Mouse (Mus musculus): ENCODE results near the gene Tardbp. TPM values are rescaled to one million over a fixed set of nuclear protein-coding genes. Genes with fewer than 3 reads are reported as not detected.
A peak's percentile ranks its signal among the peaks of the same experiment; 100 is the strongest.

Tardbp gene
- polyA plus RNA-seq, 1 experiment from 2014 or later = 124 TPM

- 0% methylated on average over 24 of the region's 50 CpGs for WGBS
- Histone ChIP-seq H3K9ac (replicated peaks; ENCODE audit: low read depth) (peak within 1 kb of the TSS; percentile 56), H3K27me3 (replicated peaks; ENCODE audit: insufficient read depth, low read length) (no peaks in the 10 kb centered on the region), H3K27ac (ENCODE audit: low read length) (no peak within 1 kb of the TSS; the same call in 1 of the 2 replicates), H3K9me3 (ENCODE audit: low read length) (no peaks in the 10 kb centered on the region), H3K4me2 (replicated peaks; ENCODE audit: low read depth, low read length) (peak within 1 kb of the TSS; percentile 97), H3K36me3 (ENCODE audit: insufficient read depth, low read length) (0 out of 2 replicates have a peak, but pooled peaks cover 5% of the 10 kb centered on the region), H3K4me1 (ENCODE audit: insufficient read depth, low read depth, low read length) (peaks cover 6% of the 10 kb centered on the region; the same call in 1 of the 2 replicates), H3K4me3 (ENCODE audit: low read depth, low read length) (peak within 1 kb of the TSS; percentile 80)
- ATAC-seq (peak; percentile 100), DNase-seq (ENCODE audit: low spot score) (peak; percentile 99)
- TF ChIP-seq EP300 (IDR thresholded peaks at IDR 0.05) = no peak
- TF ChIP-seq CTCF (IDR thresholded peaks at IDR 0.05) = no peak
Observed at GRCm38 (mm10) chr4:148591171-148591630, 35.6 kb downstream of the Tardbp start, which contains the start of gene Srm. Gene Srm (plus strand): TSS chr4:148591503.

GRCm38 (mm10) chr4:148590421-148591170 lies 36.2 kb downstream of the Tardbp start:
- Histone ChIP-seq H3K4me1 (ENCODE audit: insufficient read depth, low read depth, low read length) (peaks cover 6% of the 10 kb centered on the region; the same call in 1 of the 2 replicates), H3K36me3 (ENCODE audit: insufficient read depth, low read length) (0 out of 2 replicates have a peak, but pooled peaks cover 5% of the 10 kb centered on the region), H3K9me3 (ENCODE audit: low read length) (no peaks in the 10 kb centered on the region), H3K4me3 (ENCODE audit: low read depth, low read length) (peak overlapping the region; percentile 80), H3K27me3 (replicated peaks; ENCODE audit: insufficient read depth, low read length) (no peaks in the 10 kb centered on the region), H3K4me2 (replicated peaks; ENCODE audit: low read depth, low read length) (peak overlapping the region; percentile 97), H3K9ac (replicated peaks; ENCODE audit: low read depth) (peak overlapping the region; percentile 29; the same call in 1 of the 2 replicates), H3K27ac (ENCODE audit: low read length) (no peak overlapping the region; the same call in 1 of the 2 replicates)
- peak; percentile 47 for DNase-seq (ENCODE audit: low spot score)
- 5% methylated on average over 18 of the region's 18 CpGs for WGBS
- no peak; the same call in 1 of the 2 replicates for ATAC-seq
- TF ChIP-seq CTCF (IDR thresholded peaks at IDR 0.05) (no peak), EP300 (IDR thresholded peaks at IDR 0.05) (no peak)

DNA sequence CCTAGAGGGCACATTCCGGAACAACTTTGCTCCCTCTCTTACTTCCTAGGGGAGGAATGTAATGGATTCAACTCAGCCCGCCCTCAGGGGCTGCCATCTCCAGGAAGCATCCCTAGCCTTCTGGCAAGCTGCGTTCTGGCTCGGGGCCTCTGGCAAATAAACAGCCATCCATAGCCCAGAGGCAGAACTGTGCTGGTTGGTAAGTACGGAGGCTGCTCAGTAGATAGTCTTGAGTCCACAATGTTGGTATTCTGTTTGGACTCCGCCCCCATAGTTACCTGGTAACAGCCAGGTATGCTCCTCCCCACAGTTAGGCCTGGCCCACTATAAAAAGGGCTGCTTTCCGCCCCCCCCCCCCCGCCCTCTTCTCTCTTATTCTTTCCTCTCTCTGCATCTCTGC lies 37.3 kb downstream of the Tardbp start:
- peaks cover 6% of the 10 kb centered on the region; the same call in 1 of the 2 replicates for H3K4me1 ChIP-seq (ENCODE audit: insufficient read depth, low read depth, low read length)
- H3K27ac ChIP-seq (ENCODE audit: low read length) = no peak overlapping the region
- no peaks in the 10 kb centered on the region for H3K27me3 ChIP-seq (replicated peaks; ENCODE audit: insufficient read depth, low read length)
- H3K4me3 ChIP-seq (ENCODE audit: low read depth, low read length) = no peak overlapping the region
- TF ChIP-seq CTCF (IDR thresholded peaks at IDR 0.05) (no peak), EP300 (IDR thresholded peaks at IDR 0.05) (no peak)
- no peak overlapping the region for H3K4me2 ChIP-seq (replicated peaks; ENCODE audit: low read depth, low read length)
- peak; percentile 20; the same call in 1 of the 2 replicates for ATAC-seq
- 0 out of 2 replicates have a peak, but pooled peaks cover 1% of the 10 kb centered on the region for H3K36me3 ChIP-seq (ENCODE audit: insufficient read depth, low read length)
- no peak overlapping the region for H3K9ac ChIP-seq (replicated peaks; ENCODE audit: low read depth)
- peak; percentile 78 for DNase-seq (ENCODE audit: low spot score)
- WGBS = 55% methylated on average over 7 of the region's 8 CpGs
- no peaks in the 10 kb centered on the region for H3K9me3 ChIP-seq (ENCODE audit: low read length)

- H3K27me3 ChIP-seq (replicated peaks; ENCODE audit: insufficient read depth, low read length) = no peaks in the 10 kb centered on the region
- no peaks in the 10 kb centered on the region for H3K9me3 ChIP-seq (ENCODE audit: low read length)
- WGBS = 57% methylated on average over 9 of the region's 9 CpGs
- no peak overlapping the region for H3K4me3 ChIP-seq (ENCODE audit: low read depth, low read length)
- H3K4me2 ChIP-seq (replicated peaks; ENCODE audit: low read depth, low read length) = no peak overlapping the region
- peaks cover 6% of the 10 kb centered on the region; the same call in 1 of the 2 replicates for H3K4me1 ChIP-seq (ENCODE audit: insufficient read depth, low read depth, low read length)
- H3K27ac ChIP-seq (ENCODE audit: low read length) = no peak overlapping the region
- H3K9ac ChIP-seq (replicated peaks; ENCODE audit: low read depth) = no peak overlapping the region
- TF ChIP-seq CTCF (IDR thresholded peaks at IDR 0.05) (no peak), EP300 (IDR thresholded peaks at IDR 0.05) (no peak)
- DNase-seq (ENCODE audit: low spot score) = no peak
- H3K36me3 ChIP-seq (ENCODE audit: insufficient read depth, low read length) = no peaks in the 10 kb centered on the region
- ATAC-seq = no peak
Observed at GRCm38 (mm10) chr4:148588793-148589192, 38.0 kb downstream of the Tardbp start.

GRCm38 (mm10) chr4:148586648-148587047 lies 40.2 kb downstream of the Tardbp start:
- Histone ChIP-seq H3K9me3 (ENCODE audit: low read length) (no peaks in the 10 kb centered on the region), H3K27me3 (replicated peaks; ENCODE audit: insufficient read depth, low read length) (no peaks in the 10 kb centered on the region), H3K4me1 (ENCODE audit: insufficient read depth, low read depth, low read length) (peaks cover 3% of the 10 kb centered on the region; the same call in 1 of the 2 replicates), H3K36me3 (ENCODE audit: insufficient read depth, low read length) (peaks cover 8% of the 10 kb centered on the region; the same call in 1 of the 2 replicates), H3K4me2 (replicated peaks; ENCODE audit: low read depth, low read length) (no peak overlapping the region), H3K27ac (ENCODE audit: low read length) (no peak overlapping the region), H3K9ac (replicated peaks; ENCODE audit: low read depth) (no peak overlapping the region), H3K4me3 (ENCODE audit: low read depth, low read length) (no peak overlapping the region)
- 49% methylated on average over 9 of the region's 9 CpGs for WGBS
- ATAC-seq (no peak), DNase-seq (ENCODE audit: low spot score) (no peak)
- TF ChIP-seq CTCF (IDR thresholded peaks at IDR 0.05) (no peak), EP300 (IDR thresholded peaks at IDR 0.05) (no peak)

DNA sequence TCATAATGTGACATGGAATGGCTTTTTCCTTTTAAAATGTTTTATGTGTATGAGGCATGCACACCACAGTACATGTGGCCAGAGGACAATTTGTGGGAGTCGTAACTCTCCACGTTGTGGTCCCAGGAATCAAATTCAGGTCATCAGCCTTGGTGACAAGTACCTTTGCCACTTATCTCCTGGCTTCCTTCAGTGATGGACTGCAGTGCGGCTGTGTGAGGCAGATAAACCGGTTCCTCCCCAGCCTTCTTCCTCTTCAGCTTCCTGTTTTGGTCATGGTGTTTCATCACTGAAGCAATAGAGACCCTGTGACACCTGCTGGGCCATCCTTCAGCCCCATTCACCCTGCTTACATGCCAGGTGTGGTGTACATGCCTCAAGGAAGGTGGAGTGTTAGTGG lies 43.6 kb downstream of the Tardbp start:
- H3K27ac ChIP-seq (ENCODE audit: low read length) = no peak overlapping the region
- H3K36me3 ChIP-seq (ENCODE audit: insufficient read depth, low read length) = peaks cover 23% of the 10 kb centered on the region; the same call in 1 of the 2 replicates
- H3K9ac ChIP-seq (replicated peaks; ENCODE audit: low read depth) = no peak overlapping the region
- H3K4me3 ChIP-seq (ENCODE audit: low read depth, low read length) = no peak overlapping the region
- WGBS = 40% methylated on average over 4 of the region's 4 CpGs
- ATAC-seq = no peak
- H3K27me3 ChIP-seq (replicated peaks; ENCODE audit: insufficient read depth, low read length) = no peaks in the 10 kb centered on the region
- TF ChIP-seq EP300 (IDR thresholded peaks at IDR 0.05) = no peak
- no peak for TF ChIP-seq CTCF (IDR thresholded peaks at IDR 0.05)
- no peak for DNase-seq (ENCODE audit: low spot score)
- no peaks in the 10 kb centered on the region for H3K9me3 ChIP-seq (ENCODE audit: low read length)
- no peak overlapping the region for H3K4me2 ChIP-seq (replicated peaks; ENCODE audit: low read depth, low read length)
- H3K4me1 ChIP-seq (ENCODE audit: insufficient read depth, low read depth, low read length) = no peaks in the 10 kb centered on the region
